Mouse (Mus musculus) cortical plate, adult 2 months (tissue): ENCODE results near the gene Tcf3. TPM values are rescaled to one million over a fixed set of nuclear protein-coding genes. Genes with fewer than 3 reads are reported as not detected.
A peak's percentile ranks its signal among the peaks of the same experiment; 100 is the strongest.

ENCODE experiments used
- H3K27ac ChIP-seq: fragments of 200-500 bp; 2 replicates; pipeline ENCODE4 v1.5.1; 2012; ENCODE audit warnings: low read length, control low read depth, inconsistent platforms; ENCODE audit not compliant: insufficient read depth
- H3K4me1 ChIP-seq: fragments of 200-500 bp; 2 replicates; pipeline ENCODE4 v1.6.1; 2011; ENCODE audit warnings: low read length; ENCODE audit not compliant: control insufficient read depth, insufficient read depth
- H3K4me3 ChIP-seq: fragments of 200-500 bp; 2 replicates; pipeline ENCODE4 v1.5.1; 2011; ENCODE audit warnings: mild to moderate bottlenecking, low read length, control low read depth; ENCODE audit not compliant: insufficient read depth
- CTCF ChIP-seq: fragments of 200-500 bp; IDR thresholded peaks from 2 replicates; pipeline ENCODE4 v1.5.1; 2011; ENCODE audit warnings: mild to moderate bottlenecking, control low read depth, low read length; ENCODE audit not compliant: insufficient read depth; ENCODE audit errors: extremely low read depth
- POLR2A ChIP-seq: fragments of 200-500 bp; IDR thresholded peaks from 2 replicates; pipeline ENCODE4 v1.6.1; 2011; ENCODE audit warnings: mild to moderate bottlenecking, low read length, control low read depth; ENCODE audit not compliant: insufficient read depth; ENCODE audit errors: extremely low read depth
- polyA plus RNA-seq: library from polyadenylated mRNA; depleted of rRNA; stranded (reverse); fragments of >200 nt; gene quantifications from 2 replicates; pipeline ENCODE4 v1.2.3, GENCODE M21; 2012

The Tcf3 gene
- polyA plus RNA-seq, 1 experiment = 25.5 TPM

- TF ChIP-seq POLR2A (no peak), CTCF (no peak)
- Histone ChIP-seq H3K27ac (no peak overlapping the region), H3K4me1 (no peaks in the 10 kb centered on the region), H3K4me3 (no peak overlapping the region)
These were observed 15.1 kb downstream of the Tcf3 start for GRCm38 (mm10) chr10:80418311-80418710.

- Histone ChIP-seq H3K27ac (no peak overlapping the region), H3K4me1 (no peaks in the 10 kb centered on the region), H3K4me3 (no peak overlapping the region)
These were observed 15.6 kb downstream of the Tcf3 start for GRCm38 (mm10) chr10:80417841-80418240.

GRCm38 (mm10) chr10:80417371-80417770, 16.1 kb downstream of the Tcf3 start:
- Histone ChIP-seq H3K4me3 (no peak overlapping the region), H3K27ac (no peak overlapping the region), H3K4me1 (no peaks in the 10 kb centered on the region)
- TF ChIP-seq POLR2A (no peak), CTCF (no peak)

More at GRCm38 (mm10) chr10:80417841-80418240, 15.6 kb downstream of the Tcf3 start:
- TF ChIP-seq CTCF (no peak), POLR2A (no peak)

GRCm38 (mm10) chr10:80415566-80415965, 17.9 kb downstream of the Tcf3 start:
- Histone ChIP-seq H3K4me1 (no peaks in the 10 kb centered on the region), H3K4me3 (no peak overlapping the region), H3K27ac (no peak overlapping the region)
- TF ChIP-seq CTCF = no peak
- TF ChIP-seq POLR2A = no peak

- Histone ChIP-seq H3K4me1 (no peaks in the 10 kb centered on the region), H3K27ac (peak overlapping the region; percentile 53), H3K4me3 (no peak overlapping the region)
- TF ChIP-seq CTCF (no peak), POLR2A (no peak)
These were observed 20.5 kb downstream of the Tcf3 start for GRCm38 (mm10) chr10:80412656-80413541.

GRCm38 (mm10) chr10:80407924-80408323, 25.5 kb downstream of the Tcf3 start:
- no peak overlapping the region for H3K4me3 ChIP-seq
- peaks cover 9% of the 10 kb centered on the region for H3K4me1 ChIP-seq
- no peak for TF ChIP-seq CTCF
- no peak overlapping the region for H3K27ac ChIP-seq

- TF ChIP-seq CTCF = no peak
- peak; percentile 99 for TF ChIP-seq POLR2A
- H3K27ac ChIP-seq = peak within 1 kb of the TSS; percentile 14; the same call in 1 of the 2 replicates
- H3K4me3 ChIP-seq = peak within 1 kb of the TSS; percentile 72
- peaks cover 9% of the 10 kb centered on the region for H3K4me1 ChIP-seq
These were observed 26.6 kb downstream of the Tcf3 start, which contains the start of gene Uqcr11 for GRCm38 (mm10) chr10:80406684-80407501. TSS of gene Uqcr11 (minus strand) at chr10:80406830.

- Histone ChIP-seq H3K4me3 (peak overlapping the region; percentile 72), H3K27ac (no peak overlapping the region), H3K4me1 (peaks cover 9% of the 10 kb centered on the region)
- TF ChIP-seq CTCF = 0 out of 2 replicates have a peak, but pooled peaks have one; percentile 13
- TF ChIP-seq POLR2A = no peak
These were observed 27.8 kb downstream of the Tcf3 start for GRCm38 (mm10) chr10:80405481-80406173.
